28 mouse cellular contexts compared by ENCODE assay signal in the genomic region with DNA sequence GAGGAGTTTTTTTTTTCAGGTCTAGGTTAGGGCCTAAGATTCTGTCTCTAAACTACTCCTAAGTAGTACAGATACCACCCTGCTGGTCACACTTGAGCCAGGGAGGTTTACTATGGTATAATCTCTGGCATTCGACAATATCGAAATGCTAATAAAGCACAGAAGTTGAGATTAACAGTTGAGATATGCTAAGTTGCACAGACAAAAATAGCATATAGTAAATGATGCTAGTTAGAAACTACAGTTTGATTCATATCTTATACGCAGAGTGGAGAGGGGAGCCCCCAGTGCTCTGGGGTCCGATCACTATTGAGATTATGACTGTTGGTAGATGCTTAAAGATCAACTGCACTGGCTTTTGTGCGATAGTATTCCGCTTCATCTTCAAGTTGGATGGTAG. TPM values are rescaled to one million over a fixed set of nuclear protein-coding genes. Genes with fewer than 3 reads are reported as not detected.
DNase-seq lines count a peak whose midpoint lies in the region; ATAC-seq and TF ChIP-seq lines count a peak whose summit lies in the region.
"Had no signal": no experiment of that assay in that cellular context is flagged by ENCODE, and none has a peak within 500 bp of the region (broad histone marks: within the 10 kb centered on the region; RNA-seq: fewer than 3 reads in every experiment).

No protein-coding gene starts in this region.

- ATAC-seq in liver, embryonic 16.5 days (ENCODE audit: low read depth), result no peak
- ATAC-seq in neural tube, embryonic 15.5 days (ENCODE audit: low FRiP score), result no peak
- no peak for ATAC-seq in forebrain, embryonic 14.5 days
- ATAC-seq: activated CD4-positive, CD25-positive, alpha-beta regulatory T cell, adult 4 months; forebrain, embryonic 15.5 days; hindbrain, postnatal 0 days had no signal

- no peak for TF ChIP-seq POLR2A in embryonic fibroblast, embryonic 13.5 days (IDR thresholded peaks at IDR 0.05; ENCODE audit: low read depth, low read length)

- H3K4me3 ChIP-seq in left cerebral cortex, adult 2 months, result peak overlapping the region; percentile 18; the same call in 1 of the 2 replicates
- no peak overlapping the region for H3K4me3 ChIP-seq in embryonic fibroblast, embryonic 13.5 days (ENCODE audit: insufficient read depth, low read length)
- no peak overlapping the region; the same call in 1 of the 2 replicates for H3K4me3 ChIP-seq in liver, embryonic 16.5 days (ENCODE audit: low read depth, low read length)
- H3K4me3 ChIP-seq in neural tube, embryonic 15.5 days (replicated peaks), result no peak overlapping the region
- H3K4me3 ChIP-seq in forebrain, embryonic 14.5 days (ENCODE audit: low read depth, low read length), result no peak overlapping the region
- H3K4me3 ChIP-seq: embryonic facial prominence, embryonic 13.5 days; forebrain, embryonic 15.5 days; heart, embryonic 13.5 days; stomach, embryonic 15.5 days had no signal

- H3K4me2 ChIP-seq in liver, embryonic 16.5 days (ENCODE audit: low read depth, low read length), result peak overlapping the region; percentile 14; the same call in 1 of the 2 replicates
- H3K4me2 ChIP-seq in neural tube, embryonic 15.5 days, result no peak overlapping the region
- no peak overlapping the region for H3K4me2 ChIP-seq in forebrain, embryonic 14.5 days (ENCODE audit: low read length)
- H3K4me2 ChIP-seq: embryonic facial prominence, embryonic 13.5 days; forebrain, embryonic 15.5 days; heart, embryonic 13.5 days; stomach, embryonic 15.5 days had no signal

- WGBS in liver, embryonic 16.5 days (ENCODE audit: insufficient replicate concordance), result 72% methylated on average over 6 of the region's 6 CpGs
- WGBS in neural tube, embryonic 15.5 days, result 95% methylated on average over 6 of the region's 6 CpGs
- WGBS in forebrain, embryonic 14.5 days, result 97% methylated on average over 6 of the region's 6 CpGs

- no peak for DNase-seq in left cerebral cortex, adult 2 months (ENCODE audit: extremely low spot score in 1 of 2, low spot score in 2 of 2)
- DNase-seq in left cerebral cortex, adult 8-10 months (ENCODE audit: low spot score in 2 of 2), result no peak
- DNase-seq in CD4-positive, CD25-positive, alpha-beta regulatory T cell, adult 2 months (ENCODE audit: low read depth, low spot score), result peak; percentile 25
- DNase-seq in forebrain, embryonic 14.5 days (ENCODE audit: low spot score), result no peak
- DNase-seq in right cerebral cortex, adult 18-20 months, result no peak
- DNase-seq: adrenal gland, adult 8-10 months; cerebellum, adult 2 months; cerebellum, postnatal 25 days; embryo, embryonic 11 days; gastrocnemius, postnatal 25 days; heart, postnatal 14 days; kidney, adult 11 months; kidney, postnatal 4 days; lung, adult 18-20 months; lung, postnatal 14 days; right cerebral cortex, postnatal 14 days; thymus, postnatal 25 days had no signal

- H3K9ac ChIP-seq in liver, embryonic 16.5 days (ENCODE audit: low read depth, low read length), result no peak overlapping the region
- no peak overlapping the region for H3K9ac ChIP-seq in neural tube, embryonic 15.5 days (replicated peaks)
- H3K9ac ChIP-seq in forebrain, embryonic 14.5 days (ENCODE audit: low read length), result no peak overlapping the region
- H3K9ac ChIP-seq: embryonic facial prominence, embryonic 13.5 days; forebrain, embryonic 15.5 days; heart, embryonic 13.5 days; stomach, embryonic 15.5 days had no signal

- H3K9me3 ChIP-seq in liver, embryonic 16.5 days (replicated peaks; ENCODE audit: control insufficient read depth, low read length), result no peaks in the 10 kb centered on the region
- no peaks in the 10 kb centered on the region for H3K9me3 ChIP-seq in neural tube, embryonic 15.5 days (replicated peaks)
- H3K9me3 ChIP-seq in forebrain, embryonic 14.5 days (replicated peaks; ENCODE audit: control insufficient read depth, low read length), result no peaks in the 10 kb centered on the region
- H3K9me3 ChIP-seq: embryonic facial prominence, embryonic 13.5 days; forebrain, embryonic 15.5 days; heart, embryonic 13.5 days; stomach, embryonic 15.5 days had no signal

- TF ChIP-seq CTCF in left cerebral cortex, adult 2 months (IDR thresholded peaks at IDR 0.05), result no peak
- no peak for TF ChIP-seq CTCF in embryonic fibroblast, embryonic 13.5 days (IDR thresholded peaks at IDR 0.05; ENCODE audit: borderline replicate concordance, insufficient read depth, low read length)

- H3K36me3 ChIP-seq in liver, embryonic 16.5 days (ENCODE audit: control insufficient read depth, insufficient read depth), result no peaks in the 10 kb centered on the region
- H3K36me3 ChIP-seq in neural tube, embryonic 15.5 days, result 0 out of 2 replicates have a peak, but pooled peaks cover 14% of the 10 kb centered on the region
- peaks cover 11% of the 10 kb centered on the region; the same call in 1 of the 2 replicates for H3K36me3 ChIP-seq in forebrain, embryonic 14.5 days (ENCODE audit: control insufficient read depth, insufficient read depth, low read length)

- peaks cover 5% of the 10 kb centered on the region for H3K4me1 ChIP-seq in embryonic fibroblast, embryonic 13.5 days (ENCODE audit: control insufficient read depth, insufficient read depth, low read length)
- H3K4me1 ChIP-seq in liver, embryonic 16.5 days (ENCODE audit: control insufficient read depth, low read depth, low read length), result peaks cover 11% of the 10 kb centered on the region
- H3K4me1 ChIP-seq in neural tube, embryonic 15.5 days, result peaks cover 5% of the 10 kb centered on the region; the same call in 1 of the 2 replicates
- no peaks in the 10 kb centered on the region for H3K4me1 ChIP-seq in forebrain, embryonic 14.5 days (ENCODE audit: control insufficient read depth, insufficient read depth, low read length)

- H3K27ac ChIP-seq in left cerebral cortex, adult 2 months, result peak overlapping the region; percentile 82; the same call in 1 of the 2 replicates
- peak overlapping the region; percentile 44; the same call in 1 of the 2 replicates for H3K27ac ChIP-seq in embryonic fibroblast, embryonic 13.5 days (ENCODE audit: insufficient read depth, low read length)
- no peak overlapping the region for H3K27ac ChIP-seq in liver, embryonic 16.5 days (ENCODE audit: low read length)
- no peak overlapping the region for H3K27ac ChIP-seq in neural tube, embryonic 15.5 days (replicated peaks)
- H3K27ac ChIP-seq in forebrain, embryonic 14.5 days (ENCODE audit: low read depth, low read length), result no peak overlapping the region
- H3K27ac ChIP-seq: embryonic facial prominence, embryonic 13.5 days; forebrain, embryonic 15.5 days; heart, embryonic 13.5 days; hindbrain, postnatal 0 days; stomach, embryonic 15.5 days had no signal

- no peaks in the 10 kb centered on the region for H3K27me3 ChIP-seq in liver, embryonic 16.5 days (ENCODE audit: control insufficient read depth, insufficient read depth, low read depth, low read length)
- no peaks in the 10 kb centered on the region for H3K27me3 ChIP-seq in neural tube, embryonic 15.5 days (replicated peaks)
- no peaks in the 10 kb centered on the region for H3K27me3 ChIP-seq in forebrain, embryonic 14.5 days (replicated peaks; ENCODE audit: control insufficient read depth, insufficient read depth, low read length)
- H3K27me3 ChIP-seq: embryonic facial prominence, embryonic 13.5 days; forebrain, embryonic 15.5 days; heart, embryonic 13.5 days; stomach, embryonic 15.5 days had no signal

- intact Hi-C loops in left cerebral cortex, adult 2 months (cut with DNase I), result no loop called here

RNA-seq across cellular contexts. Expression of gene Evi2, which starts 1.2 kb away (rescaled TPM):
- not detected for total RNA-seq in left cerebral cortex, adult 2 months (2021)
- under 1 TPM in 3 of 4 experiments, not detected in 1; 0.14 to 0.53 (median 0.20) TPM for total RNA-seq in left cerebral cortex, adult 8-10 months (2022)
- polyA plus RNA-seq in embryonic fibroblast, embryonic 13.5 days (2011; ENCODE audit: insufficient read length, low read depth, missing spikeins), result not detected in 2 replicates
- polyA plus RNA-seq in liver, embryonic 16.5 days (2015; fragmentation: Nextera tagmentation; extraction: Ambion mirVana), result 0.59 and 0.63 TPM in 2 replicates
- polyA plus RNA-seq in neural tube, embryonic 15.5 days (2015; fragmentation: Nextera tagmentation; extraction: Ambion mirVana), result 0.58 and 0.83 TPM in 2 replicates
- 0.24 and 0.48 TPM in 2 replicates for polyA plus RNA-seq in forebrain, embryonic 14.5 days (2014; fragmentation: Nextera tagmentation; extraction: Ambion mirVana)
- total RNA-seq: heart, adult 18-20 months; midbrain, postnatal 0 days had no signal

RNA-seq across cellular contexts. Expression of gene Evi2a, which starts 1.2 kb away (rescaled TPM):
- total RNA-seq in left cerebral cortex, adult 2 months (2021), result 10 to 100 TPM; 11.6 TPM
- 10 to 100 TPM; 33.2 to 36.9 (median 34.8) TPM for total RNA-seq in left cerebral cortex, adult 8-10 months (2022)
- 3.3 and 4.2 TPM in 2 replicates for polyA plus RNA-seq in embryonic fibroblast, embryonic 13.5 days (2011; ENCODE audit: insufficient read length, low read depth, missing spikeins)
- polyA plus RNA-seq in liver, embryonic 16.5 days (2015; fragmentation: Nextera tagmentation; extraction: Ambion mirVana), result 5.5 and 5.7 TPM in 2 replicates
- 2.8 and 5.5 TPM in 2 replicates for polyA plus RNA-seq in neural tube, embryonic 15.5 days (2015; fragmentation: Nextera tagmentation; extraction: Ambion mirVana)
- 1.9 and 2.8 TPM in 2 replicates for polyA plus RNA-seq in forebrain, embryonic 14.5 days (2014; fragmentation: Nextera tagmentation; extraction: Ambion mirVana)

RNA-seq across cellular contexts. Expression of gene Evi2b, which starts 5.7 kb away (rescaled TPM):
- under 1 TPM; 0.30 to 0.91 TPM for total RNA-seq in left cerebral cortex, adult 2 months (2021)
- total RNA-seq in left cerebral cortex, adult 8-10 months (2022), result 1 to 10 TPM in 1 of 4 experiments, under 1 TPM in 2, not detected in 1; 0.44 to 2.0 (median 0.66) TPM
- polyA plus RNA-seq in embryonic fibroblast, embryonic 13.5 days (2011; ENCODE audit: insufficient read length, low read depth, missing spikeins), result 0.43 and 1.4 TPM in 2 replicates
- polyA plus RNA-seq in liver, embryonic 16.5 days (2015; fragmentation: Nextera tagmentation; extraction: Ambion mirVana), result 4.6 and 8.5 TPM in 2 replicates
- polyA plus RNA-seq in neural tube, embryonic 15.5 days (2015; fragmentation: Nextera tagmentation; extraction: Ambion mirVana), result 0.40 and 2.5 TPM in 2 replicates
- 0.24 TPM in 1 of 2 replicates, not detected in the other for polyA plus RNA-seq in forebrain, embryonic 14.5 days (2014; fragmentation: Nextera tagmentation; extraction: Ambion mirVana)
- total RNA-seq: hindbrain, postnatal 0 days had no signal
- polyA plus RNA-seq: forebrain, embryonic 15.5 days had no signal

RNA-seq across cellular contexts. Expression of gene Omg, which starts 25.3 kb away (rescaled TPM):
- total RNA-seq in left cerebral cortex, adult 2 months (2021), result 100 to 1,000 TPM in 1 of 2 experiments, 10 to 100 TPM in 1; 95.1 to 116 TPM
- 100 to 1,000 TPM; 106 to 132 (median 118) TPM for total RNA-seq in left cerebral cortex, adult 8-10 months (2022)
- polyA plus RNA-seq in embryonic fibroblast, embryonic 13.5 days (2011; ENCODE audit: insufficient read length, low read depth, missing spikeins), result not detected in 2 replicates
- not detected in 2 replicates for polyA plus RNA-seq in liver, embryonic 16.5 days (2015; fragmentation: Nextera tagmentation; extraction: Ambion mirVana)
- polyA plus RNA-seq in neural tube, embryonic 15.5 days (2015; fragmentation: Nextera tagmentation; extraction: Ambion mirVana), result 12.6 and 14.5 TPM in 2 replicates
- 3.4 and 4.4 TPM in 2 replicates for polyA plus RNA-seq in forebrain, embryonic 14.5 days (2014; fragmentation: Nextera tagmentation; extraction: Ambion mirVana)
- total RNA-seq: gastrocnemius, postnatal 25 days; heart, adult 18-20 months; heart, postnatal 14 days had no signal
- polyA plus RNA-seq: activated CD4-positive, CD25-positive, alpha-beta regulatory T cell, adult 4 months had no signal

Comparison
In these comparisons a context has a peak if more than half of its experiments do, and no peak if none do; other contexts are left out.
1. H3K27ac ChIP-seq: peak in left cerebral cortex, adult 2 months (single experiment) and embryonic fibroblast, embryonic 13.5 days (single experiment); none in liver, embryonic 16.5 days (single experiment), neural tube, embryonic 15.5 days (single experiment) and forebrain, embryonic 14.5 days (single experiment).